Comparison of ENCODE assay signal across 8 mouse cellular contexts in the genomic region with DNA sequence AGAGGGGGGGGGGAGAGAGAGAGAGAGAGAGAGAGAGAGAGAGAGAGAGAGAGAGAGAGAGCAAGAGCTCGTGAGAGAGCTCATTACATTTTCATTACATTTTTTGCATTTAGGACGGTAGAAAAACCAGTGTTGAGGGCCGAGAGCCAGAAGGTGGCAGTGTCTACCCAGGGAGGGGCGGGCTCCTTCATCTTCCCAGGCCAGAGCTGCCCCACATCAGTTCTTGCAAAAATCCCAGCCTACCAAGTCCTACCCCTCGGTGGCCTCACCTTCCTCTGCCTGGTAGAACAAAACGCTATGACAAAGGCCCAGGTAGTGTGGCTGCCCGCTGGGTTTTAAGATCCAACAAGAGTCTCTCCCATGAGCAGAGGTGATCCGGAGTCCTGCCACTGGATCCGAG. TPM values are rescaled to one million over a fixed set of nuclear protein-coding genes. Genes with fewer than 3 reads are reported as not detected.
A peak's percentile ranks its signal among the peaks of the same experiment; 100 is the strongest.
DNase-seq lines count a peak whose midpoint lies in the region; ATAC-seq and TF ChIP-seq lines count a peak whose summit lies in the region.

No protein-coding gene starts in this region.

- H3K27ac ChIP-seq in bone marrow, adult 2 months (ENCODE audit: control insufficient read depth, insufficient read depth, low read depth, low read length, poor library complexity) = no peak overlapping the region
- H3K27ac ChIP-seq in embryonic facial prominence, embryonic 14.5 days (replicated peaks; ENCODE audit: low read depth, low read length) = no peak overlapping the region
- H3K27ac ChIP-seq in heart, embryonic 13.5 days (replicated peaks) = no peak overlapping the region
- H3K27ac ChIP-seq in kidney, postnatal 0 days = no peak overlapping the region

- TF ChIP-seq CTCF in bone marrow, adult 2 months (IDR thresholded peaks at IDR 0.05; ENCODE audit: control insufficient read depth, insufficient read depth, low read length) = peak; percentile 98
- TF ChIP-seq CTCF in kidney, postnatal 0 days (IDR thresholded peaks at IDR 0.05; ENCODE audit: low read depth) = peak; percentile 89

- no peak overlapping the region for H3K4me3 ChIP-seq in bone marrow, adult 2 months (replicated peaks; ENCODE audit: control insufficient read depth, low read depth, low read length)
- H3K4me3 ChIP-seq in embryonic facial prominence, embryonic 14.5 days (ENCODE audit: low read depth, low read length) = no peak overlapping the region
- no peak overlapping the region for H3K4me3 ChIP-seq in heart, embryonic 13.5 days
- H3K4me3 ChIP-seq in kidney, postnatal 0 days (replicated peaks; ENCODE audit: low read depth, low read length) = no peak overlapping the region

- H3K27me3 ChIP-seq in embryonic facial prominence, embryonic 14.5 days (replicated peaks; ENCODE audit: control insufficient read depth, insufficient read depth, low read length) = no peaks in the 10 kb centered on the region
- H3K27me3 ChIP-seq in heart, embryonic 13.5 days (replicated peaks) = no peaks in the 10 kb centered on the region
- H3K27me3 ChIP-seq in kidney, postnatal 0 days (ENCODE audit: insufficient read depth, low read length) = no peaks in the 10 kb centered on the region

- ATAC-seq in embryonic facial prominence, embryonic 14.5 days (ENCODE audit: low read depth) = peak; percentile 80
- ATAC-seq in heart, embryonic 13.5 days (ENCODE audit: extremely low read depth, insufficient number of reproducible peaks, low FRiP score, low TSS enrichment) = no peak
- peak; percentile 61; the same call in 1 of the 2 replicates for ATAC-seq in kidney, postnatal 0 days (replicated peaks; ENCODE audit: low FRiP score, low read depth)
- ATAC-seq in neutrophil, adult 5-6 weeks (ENCODE audit: extremely low read depth, insufficient number of reproducible peaks, low FRiP score, poor library complexity, severe bottlenecking) = peak; percentile 70

- TF ChIP-seq POLR2A in bone marrow, adult 2 months (IDR thresholded peaks at IDR 0.05; ENCODE audit: borderline replicate concordance, control insufficient read depth, low read depth, low read length) = no peak

- peak overlapping the region; percentile 42; the same call in 1 of the 2 replicates for H3K9ac ChIP-seq in embryonic facial prominence, embryonic 14.5 days (ENCODE audit: low read depth, low read length)
- peak overlapping the region; percentile 61; the same call in 1 of the 2 replicates for H3K9ac ChIP-seq in heart, embryonic 13.5 days
- no peak overlapping the region for H3K9ac ChIP-seq in kidney, postnatal 0 days (ENCODE audit: low read depth, low read length)

- H3K36me3 ChIP-seq in embryonic facial prominence, embryonic 14.5 days (ENCODE audit: control insufficient read depth, insufficient read depth, low read length) = no peaks in the 10 kb centered on the region
- H3K36me3 ChIP-seq in heart, embryonic 13.5 days = no peaks in the 10 kb centered on the region
- no peaks in the 10 kb centered on the region for H3K36me3 ChIP-seq in kidney, postnatal 0 days (ENCODE audit: insufficient read depth, low read length)

- DNase-seq in CD4-positive helper T cell, adult 2 months (ENCODE audit: low read depth, low spot score) = peak; percentile 75
- peak; percentile 89 for DNase-seq in embryonic facial prominence, embryonic 14.5 days (ENCODE audit: low spot score)
- peak; percentile 93 for DNase-seq in kidney, postnatal 0 days (ENCODE audit: low spot score)
- peak; percentile 73 to 75 for DNase-seq in lung, adult 18-20 months
- DNase-seq in testis, postnatal 14 days (ENCODE audit: low spot score) = peak; percentile 38

- H3K4me1 ChIP-seq in bone marrow, adult 2 months (ENCODE audit: control insufficient read depth, insufficient read depth, low read length) = peaks cover 3% of the 10 kb centered on the region
- H3K4me1 ChIP-seq in embryonic facial prominence, embryonic 14.5 days (ENCODE audit: control insufficient read depth, insufficient read depth, low read length) = peaks cover 13% of the 10 kb centered on the region
- peaks cover 15% of the 10 kb centered on the region for H3K4me1 ChIP-seq in heart, embryonic 13.5 days
- 0 out of 2 replicates have a peak, but pooled peaks cover 6% of the 10 kb centered on the region for H3K4me1 ChIP-seq in kidney, postnatal 0 days (replicated peaks; ENCODE audit: insufficient read depth, low read length)

- peaks cover 12% of the 10 kb centered on the region for H3K9me3 ChIP-seq in embryonic facial prominence, embryonic 14.5 days (ENCODE audit: control insufficient read depth, low read length)
- peaks cover 15% of the 10 kb centered on the region for H3K9me3 ChIP-seq in heart, embryonic 13.5 days
- no peaks in the 10 kb centered on the region; the same call in 1 of the 2 replicates for H3K9me3 ChIP-seq in kidney, postnatal 0 days (replicated peaks; ENCODE audit: low read length)

- 18% methylated on average over 9 of the region's 9 CpGs for WGBS in bone marrow, adult 2 months
- WGBS in embryonic facial prominence, embryonic 14.5 days = 19% methylated on average over 9 of the region's 9 CpGs
- 20% methylated on average over 9 of the region's 9 CpGs for WGBS in heart, embryonic 13.5 days
- WGBS in kidney, postnatal 0 days = 15% methylated on average over 9 of the region's 9 CpGs

- H3K4me2 ChIP-seq in embryonic facial prominence, embryonic 14.5 days (ENCODE audit: low read depth, low read length) = no peak overlapping the region
- H3K4me2 ChIP-seq in heart, embryonic 13.5 days = 0 out of 2 replicates have a peak overlapping the region, but pooled peaks have one; percentile 20
- H3K4me2 ChIP-seq in kidney, postnatal 0 days (ENCODE audit: low read length) = no peak overlapping the region

RNA-seq across cellular contexts. Expression of a gene that starts 25.6 kb away (rescaled TPM):
- 20.9 and 43.5 TPM in 2 replicates for polyA plus RNA-seq in bone marrow, adult 2 months (2011; ENCODE audit: insufficient read depth, insufficient read length, low replicate concordance, missing spikeins)
- polyA plus RNA-seq in embryonic facial prominence, embryonic 14.5 days (2014; fragmentation: Nextera tagmentation; extraction: Ambion mirVana) = 565 and 594 TPM in 2 replicates
- polyA plus RNA-seq in heart, embryonic 13.5 days (2015; fragmentation: Nextera tagmentation; extraction: Ambion mirVana) = 1,911 and 2,152 TPM in 2 replicates
- polyA plus RNA-seq in kidney, postnatal 0 days (2015; fragmentation: Nextera tagmentation; extraction: Ambion mirVana) = 630 and 689 TPM in 2 replicates
- 18.0 and 26.8 TPM in 2 replicates for total RNA-seq in neutrophil, adult 5-6 weeks (2017)

RNA-seq across cellular contexts. Expression of a gene that starts 45.8 kb away (rescaled TPM):
- polyA plus RNA-seq in bone marrow, adult 2 months (2011; ENCODE audit: insufficient read depth, insufficient read length, low replicate concordance, missing spikeins) = 33.7 and 51.6 TPM in 2 replicates
- polyA plus RNA-seq in embryonic facial prominence, embryonic 14.5 days (2014; fragmentation: Nextera tagmentation; extraction: Ambion mirVana) = 10.5 and 11.9 TPM in 2 replicates
- 9.9 and 11.3 TPM in 2 replicates for polyA plus RNA-seq in heart, embryonic 13.5 days (2015; fragmentation: Nextera tagmentation; extraction: Ambion mirVana)
- polyA plus RNA-seq in kidney, postnatal 0 days (2015; fragmentation: Nextera tagmentation; extraction: Ambion mirVana) = 20.7 and 21.2 TPM in 2 replicates
- total RNA-seq in neutrophil, adult 5-6 weeks (2017) = 41.3 and 42.9 TPM in 2 replicates

Comparison
In these comparisons a context has a peak if more than half of its experiments do, and no peak if none do; other contexts are left out.
1. DNase-seq: peak in every context shown above with its lines; median percentile 93 in kidney, postnatal 0 days; 89 in embryonic facial prominence, embryonic 14.5 days; 75 in CD4-positive helper T cell, adult 2 months; 74 in lung, adult 18-20 months; 38 in testis, postnatal 14 days.
2. RNA of a gene that starts 25.6 kb away (polyA plus RNA-seq): 1,911 to 2,152 TPM in heart, embryonic 13.5 days, 630 to 689 TPM in kidney, postnatal 0 days and 565 to 594 TPM in embryonic facial prominence, embryonic 14.5 days; 20.9 to 43.5 TPM in bone marrow, adult 2 months; every median in the first group is over 10 times any median in the second.